Mouse (Mus musculus) brain, adult 2 months (tissue): ENCODE measurements around the gene Klra2.
"Not testable (repeated sequence)": the region's sequence is repeated elsewhere in the genome, so short reads cannot be mapped to it uniquely, and the experiment has no call there.

Experiments
- DNase-seq: peaks from one replicate; pipeline ENCODE4 v3.0.0; 2011; ENCODE audit warnings: low read depth, low spot score

The Klra2 gene

DNA sequence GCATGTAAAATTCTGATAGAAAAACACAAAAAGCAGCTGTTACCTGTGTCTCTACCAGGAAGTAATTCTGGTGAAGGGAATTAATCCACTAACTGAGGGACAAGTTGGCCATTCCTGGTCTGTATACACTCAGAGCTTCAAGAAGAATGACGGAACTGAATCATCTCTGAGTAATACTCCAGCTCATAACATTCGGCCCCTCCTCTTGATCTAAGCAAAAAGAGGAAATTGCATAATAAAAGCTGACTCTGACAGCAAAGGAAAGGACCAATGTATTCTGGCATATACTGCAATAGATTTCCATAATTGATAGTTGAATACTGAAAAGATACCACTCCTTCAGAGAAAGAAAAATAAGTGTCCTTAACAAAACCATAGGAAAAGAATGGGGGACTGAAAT is at the start of gene Klra2:
TSS of gene Klra2 (minus strand) at position 157 of the 400 bp plus-strand sequence.
- DNase-seq = no peak

- no peak for DNase-seq
Measured at GRCm38 (mm10) chr6:131294435-131295112, 47.4 kb upstream of the Klra2 start.

DNA sequence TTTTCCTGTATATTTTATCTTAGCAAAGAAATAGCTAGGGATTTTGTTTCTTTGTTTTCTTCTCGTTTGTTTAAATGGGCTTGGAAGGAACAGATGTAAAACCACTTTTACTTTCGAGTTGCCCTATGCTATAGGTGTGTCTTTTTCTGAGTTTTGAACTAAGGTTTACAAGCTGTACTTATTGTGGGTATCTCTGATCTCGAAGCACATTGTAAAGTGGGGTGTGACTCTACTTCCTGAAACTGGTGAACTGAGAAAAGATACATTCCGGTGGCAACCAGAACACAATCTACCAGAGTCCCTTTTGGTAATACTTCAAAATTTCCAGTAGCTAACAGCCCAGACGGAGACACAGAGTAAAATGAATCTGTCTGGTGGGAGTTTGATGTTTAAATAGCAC is 46.8 kb upstream of the Klra2 start:
- no peak for DNase-seq

DNA sequence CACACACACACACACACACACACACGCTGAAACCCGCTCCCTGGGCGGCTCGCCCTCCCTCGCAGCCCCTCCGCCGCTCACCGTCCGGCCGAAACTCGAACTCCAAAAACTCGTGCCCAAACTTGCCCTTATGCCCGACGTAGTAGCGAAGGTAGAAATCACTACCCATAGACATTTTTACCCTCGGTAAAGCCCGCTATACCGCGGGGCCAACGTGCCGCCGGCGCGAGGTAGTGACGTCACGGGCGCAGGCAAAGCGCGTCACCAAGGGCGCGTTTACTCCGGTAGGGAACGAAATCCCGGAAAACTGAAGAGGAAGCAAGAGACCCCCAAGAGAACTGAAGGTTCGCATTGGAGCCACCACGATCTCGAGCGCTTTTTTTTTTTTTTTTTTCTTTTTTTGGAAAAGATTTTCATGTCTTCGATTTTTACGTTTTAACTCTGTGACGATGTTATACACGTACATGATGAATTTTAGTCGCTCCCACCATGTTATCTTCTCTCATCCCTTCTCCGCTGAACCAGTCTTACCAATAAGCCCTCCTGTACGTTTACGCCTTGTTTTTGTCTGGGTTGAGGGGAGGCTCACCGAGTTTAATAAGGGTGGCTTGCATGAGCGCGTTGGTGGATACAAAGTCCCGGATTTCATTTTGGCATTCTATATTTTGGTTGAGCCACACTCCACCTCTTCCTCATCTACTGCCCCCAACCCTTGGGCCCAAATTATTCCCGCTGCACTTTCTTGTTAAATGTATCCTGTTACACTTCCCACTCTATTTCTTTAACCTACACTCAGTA is 46.0 kb upstream of the Klra2 start, which contains the start of gene Magohb:
TSS of gene Magohb (minus strand) at position 254 of the 798 bp plus-strand sequence.
- DNase-seq = peak; percentile 88

DNA sequence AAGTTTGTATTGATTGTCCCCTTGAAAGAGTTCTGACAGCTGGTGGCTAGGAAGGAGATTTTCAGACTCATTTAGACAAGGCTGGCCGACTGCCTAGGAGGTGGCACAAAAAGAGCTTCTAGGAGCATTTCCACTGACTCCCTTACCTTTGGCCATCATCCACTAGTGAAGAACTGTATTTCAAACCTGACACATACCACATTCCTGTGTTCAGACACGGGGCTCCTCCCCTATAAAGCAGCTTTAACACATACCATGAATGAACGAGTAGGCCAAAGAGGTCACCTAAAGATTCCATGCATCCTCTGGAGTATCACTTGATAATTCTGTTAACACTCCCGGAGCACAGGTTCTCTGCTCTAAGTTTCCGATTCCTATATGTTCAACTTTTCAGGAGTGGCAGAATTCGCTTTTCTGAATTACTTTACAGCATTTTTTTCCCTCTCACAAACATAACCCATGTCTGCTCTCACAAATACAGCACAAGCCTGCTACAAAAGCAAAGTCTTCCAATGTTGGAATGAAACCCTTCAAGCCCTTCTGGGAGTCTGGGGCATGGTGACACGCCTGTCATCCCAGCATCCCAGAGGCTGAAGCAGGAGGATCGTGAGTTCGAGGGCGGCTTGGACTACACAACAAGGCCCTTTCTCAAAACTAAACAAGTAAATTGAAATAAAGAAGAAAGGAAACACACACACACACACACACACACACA is 45.3 kb upstream of the Klra2 start:
- DNase-seq = peak; percentile 45

DNA sequence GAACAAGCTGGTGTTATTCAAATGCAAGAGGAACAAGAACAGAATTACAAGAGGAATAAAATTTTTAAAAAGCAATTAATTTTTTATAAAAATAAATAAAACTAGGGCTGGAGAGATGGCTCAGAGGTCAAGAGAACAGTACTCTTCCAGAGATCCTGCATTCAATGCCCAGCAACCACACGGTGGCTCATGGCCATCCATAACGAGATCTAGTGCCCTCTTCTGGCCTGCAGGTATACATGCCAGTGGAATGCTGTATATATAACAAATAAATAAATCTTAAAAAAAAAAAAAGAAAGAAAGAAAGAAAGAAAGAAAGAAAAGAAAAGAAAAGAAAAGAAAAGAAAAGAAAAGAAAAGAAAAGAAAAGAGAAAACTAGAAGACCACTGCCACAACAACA is 43.3 kb upstream of the Klra2 start:
- peak; percentile 74 for DNase-seq

GRCm38 (mm10) chr6:131278160-131278559 is 31.0 kb upstream of the Klra2 start:
- DNase-seq = not testable (repeated sequence)

GRCm38 (mm10) chr6:131276659-131277058 is 29.5 kb upstream of the Klra2 start:
- no peak for DNase-seq

GRCm38 (mm10) chr6:131272311-131272710 is 25.1 kb upstream of the Klra2 start:
- DNase-seq = no peak

DNA sequence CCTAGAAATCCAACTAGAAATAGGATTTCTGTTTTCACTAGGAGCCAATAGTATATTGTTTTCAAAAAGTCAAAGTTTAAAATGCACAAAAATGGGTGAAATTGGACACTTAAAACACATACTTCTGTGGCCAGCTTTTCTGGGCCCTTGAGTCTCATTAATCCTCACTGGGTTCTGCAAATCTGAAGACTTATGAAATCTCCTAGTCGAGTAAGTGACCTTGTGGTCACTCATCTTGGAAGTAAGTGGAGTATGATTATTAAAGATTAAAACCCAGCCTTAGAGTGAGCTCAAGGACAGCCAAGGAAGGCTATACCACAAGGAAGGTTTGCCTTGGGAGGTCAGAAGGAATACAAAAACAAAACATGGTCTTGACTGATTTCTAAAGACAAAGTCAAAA is 23.1 kb upstream of the Klra2 start:
- DNase-seq = no peak

DNA sequence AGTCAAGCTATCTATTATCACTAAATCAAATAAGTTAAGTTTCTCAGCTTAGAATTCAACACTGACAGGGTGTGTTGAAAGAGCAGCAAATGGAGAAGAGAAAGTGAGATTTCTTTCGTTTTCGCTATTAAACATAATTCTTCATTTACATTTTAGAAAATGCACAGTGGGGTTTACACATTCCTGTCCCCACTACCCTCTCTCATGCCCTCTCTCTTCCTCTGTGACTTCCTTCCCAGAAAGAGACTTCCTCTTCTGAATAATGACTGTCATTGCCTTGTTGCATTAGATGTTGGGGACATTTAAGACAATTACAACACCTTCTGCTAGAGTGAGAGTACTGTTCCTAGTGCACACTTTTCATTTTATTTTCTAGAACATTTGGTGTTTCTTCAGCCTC is 22.4 kb upstream of the Klra2 start:
- no peak for DNase-seq

- DNase-seq = no peak
Measured at GRCm38 (mm10) chr6:131264175-131264574, 17.0 kb upstream of the Klra2 start.

DNA sequence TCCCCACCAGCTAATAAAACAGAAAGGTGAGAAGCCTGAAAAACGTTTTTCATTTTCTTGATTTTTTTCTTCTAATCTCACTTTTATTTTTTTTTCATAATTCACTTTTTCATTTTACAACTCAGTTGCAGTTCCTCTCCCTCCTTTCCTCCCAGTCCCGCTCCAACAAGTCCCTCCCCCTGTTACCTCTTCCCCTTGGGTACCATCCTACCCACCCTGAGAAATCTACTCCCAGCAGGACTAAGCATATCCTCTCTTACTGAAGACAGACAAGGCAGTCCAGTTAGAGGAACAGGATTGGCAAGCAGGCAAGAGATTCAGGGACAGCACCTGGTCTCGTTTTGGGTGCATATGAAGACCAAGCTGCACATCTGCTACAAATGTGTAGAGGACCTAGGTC is 15.6 kb upstream of the Klra2 start:
- no peak for DNase-seq

DNA sequence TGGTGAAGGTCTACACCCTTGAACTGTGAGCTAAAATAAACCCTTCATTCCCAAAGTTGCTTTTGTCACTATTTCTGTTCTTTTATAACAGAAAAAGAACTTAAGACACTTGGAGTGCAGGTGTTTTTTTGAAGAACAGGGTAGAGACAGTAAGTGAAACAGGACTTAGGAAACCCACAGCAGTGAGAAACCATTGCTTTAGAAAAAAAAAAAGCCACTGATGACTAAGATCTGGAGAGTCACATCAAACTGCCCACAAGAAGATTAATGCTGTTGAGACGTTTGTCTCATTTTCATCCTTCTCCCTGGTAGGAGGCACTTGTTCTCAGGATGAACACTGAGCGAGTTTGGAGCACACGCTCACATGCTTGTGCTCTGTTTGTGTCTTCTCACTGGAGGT is 14.8 kb upstream of the Klra2 start:
- DNase-seq = no peak

- no peak for DNase-seq
Measured at GRCm38 (mm10) chr6:131245081-131245480, 2.1 kb downstream of the Klra2 start.
